ENCODE assay signal across 13 mouse cellular contexts in the genomic region with DNA sequence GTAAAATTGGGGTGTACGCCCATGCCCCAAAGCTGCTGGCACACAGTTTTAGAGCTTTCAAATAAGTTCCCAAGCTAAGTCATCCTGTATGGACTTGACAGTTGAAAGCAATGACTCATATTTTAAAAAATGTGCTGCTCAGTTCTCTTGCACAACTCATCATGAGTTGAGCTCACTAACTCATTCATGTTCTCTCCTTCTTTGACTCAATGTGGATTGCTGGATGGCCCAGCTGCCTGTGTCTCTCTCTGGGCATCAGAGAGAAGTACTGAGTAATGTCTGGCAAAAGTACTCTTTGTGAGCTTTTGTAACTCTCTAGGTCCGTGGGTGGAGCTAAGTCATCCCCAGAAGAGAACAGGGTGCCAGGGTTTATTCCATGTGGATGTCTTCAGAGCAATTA.
A peak's percentile ranks its signal among the peaks of the same experiment; 100 is the strongest.
DNase-seq lines count a peak whose midpoint lies in the region; ATAC-seq and TF ChIP-seq lines count a peak whose summit lies in the region.
"Had no signal": no experiment of that assay in that cellular context is flagged by ENCODE, and none has a peak within 500 bp of the region (broad histone marks: within the 10 kb centered on the region; RNA-seq: fewer than 3 reads in every experiment).

No protein-coding gene starts in this region.

- intact Hi-C loops in heart, adult 2 months (cut with DNase I): no loop called here

- 76% methylated on average over 2 of the region's 2 CpGs for WGBS in heart, adult 2 months
- WGBS in heart, embryonic 11.5 days (ENCODE audit: insufficient replicate concordance): 78% methylated on average over 2 of the region's 2 CpGs
- 58% methylated on average over 2 of the region's 2 CpGs for WGBS in liver, embryonic 12.5 days (ENCODE audit: insufficient replicate concordance)

- H3K4me1 ChIP-seq in heart, adult 2 months (ENCODE audit: control insufficient read depth, insufficient read depth, low read length): peaks cover 3% of the 10 kb centered on the region
- H3K4me1 ChIP-seq in heart, embryonic 11.5 days (ENCODE audit: control insufficient read depth, insufficient read depth, low read length): no peaks in the 10 kb centered on the region
- H3K4me1 ChIP-seq in liver, embryonic 12.5 days: no peaks in the 10 kb centered on the region
- H3K4me1 ChIP-seq: hindbrain, embryonic 10.5 days had no signal

- H3K9ac ChIP-seq in heart, adult 2 months (ENCODE audit: low read depth, low read length): no peak overlapping the region
- H3K9ac ChIP-seq in heart, embryonic 11.5 days (ENCODE audit: low read depth, low read length): no peak overlapping the region
- H3K9ac ChIP-seq in liver, embryonic 12.5 days: no peak overlapping the region
- H3K9ac ChIP-seq: liver, embryonic 14.5 days had no signal

- no peak for TF ChIP-seq POLR2A in heart, adult 2 months (IDR thresholded peaks at IDR 0.05; ENCODE audit: insufficient read depth, low read depth, low read length)

- no peaks in the 10 kb centered on the region for H3K27me3 ChIP-seq in heart, adult 2 months (ENCODE audit: control insufficient read depth, insufficient read depth, low read length)
- H3K27me3 ChIP-seq in heart, embryonic 11.5 days (ENCODE audit: control insufficient read depth, insufficient read depth, low read length): no peaks in the 10 kb centered on the region
- H3K27me3 ChIP-seq in Patski: no peaks in the 10 kb centered on the region
- H3K27me3 ChIP-seq in liver, embryonic 12.5 days (replicated peaks): no peaks in the 10 kb centered on the region
- H3K27me3 ChIP-seq: CH12.LX had no signal

- H3K4me2 ChIP-seq in heart, embryonic 11.5 days: no peak overlapping the region
- no peak overlapping the region for H3K4me2 ChIP-seq in liver, embryonic 12.5 days

- no peaks in the 10 kb centered on the region for H3K79me2 ChIP-seq in heart, adult 2 months (replicated peaks; ENCODE audit: control insufficient read depth, insufficient read depth, low read length)

- peak; percentile 49 to 56 for DNase-seq in heart, adult 2 months
- no peak for DNase-seq in Patski (ENCODE audit: low read depth, low spot score)
- peak; percentile 10 to 31 for DNase-seq in gastrocnemius, adult 8-10 months (ENCODE audit: low spot score in 2 of 2)
- DNase-seq in lung, postnatal 36 days: peak; percentile 48
- no peak for DNase-seq in right cerebral cortex, adult 18-20 months
- DNase-seq in cerebellum, adult 8-10 months: no peak
- DNase-seq: midbrain, embryonic 14.5 days had no signal

- TF ChIP-seq EP300 in heart, adult 2 months (IDR thresholded peaks at IDR 0.05; ENCODE audit: insufficient read depth, low read depth, low read length): no peak

- CTCF ChIA-PET in Patski (lab: Charles Lee): interaction anchor here (1.0 kb wide), 1 partner anchor 51 kb away, joined by 3 read pairs; no protein-coding TSS in a partner anchor

- H3K4me3 ChIP-seq in heart, adult 2 months: no peak overlapping the region
- H3K4me3 ChIP-seq in heart, embryonic 11.5 days (ENCODE audit: low read depth, low read length): no peak overlapping the region
- H3K4me3 ChIP-seq in liver, embryonic 12.5 days: no peak overlapping the region
- H3K4me3 ChIP-seq: hindbrain, embryonic 10.5 days had no signal

- no peak for ATAC-seq in heart, embryonic 11.5 days (replicated peaks; ENCODE audit: insufficient number of reproducible peaks, low FRiP score, low TSS enrichment)
- peak; percentile 51 for ATAC-seq in Patski
- no peak for ATAC-seq in liver, embryonic 12.5 days
- ATAC-seq: intestine, embryonic 16.5 days had no signal

- peak overlapping the region; percentile 53 for H3K27ac ChIP-seq in heart, adult 2 months
- H3K27ac ChIP-seq in heart, embryonic 11.5 days (ENCODE audit: low read depth, low read length): no peak overlapping the region
- H3K27ac ChIP-seq in liver, embryonic 12.5 days: no peak overlapping the region
- H3K27ac ChIP-seq: hindbrain, embryonic 10.5 days; liver, embryonic 14.5 days had no signal

- H3K9me3 ChIP-seq in heart, embryonic 11.5 days (replicated peaks; ENCODE audit: control insufficient read depth, low read length): no peaks in the 10 kb centered on the region
- H3K9me3 ChIP-seq in liver, embryonic 12.5 days (replicated peaks): no peaks in the 10 kb centered on the region; the same call in 1 of the 2 replicates

- H3K36me3 ChIP-seq in heart, adult 2 months (ENCODE audit: control insufficient read depth, insufficient read depth, low read length): no peaks in the 10 kb centered on the region
- no peaks in the 10 kb centered on the region for H3K36me3 ChIP-seq in heart, embryonic 11.5 days (ENCODE audit: control insufficient read depth, insufficient read depth, low read length)
- no peaks in the 10 kb centered on the region for H3K36me3 ChIP-seq in liver, embryonic 12.5 days
- H3K36me3 ChIP-seq: hindbrain, embryonic 10.5 days had no signal

- in situ Hi-C loops in Patski (cut with MboI; ENCODE audit: low pct_unique_long_range_greater_than_20kb): no loop called here

- TF ChIP-seq CTCF in heart, adult 2 months (IDR thresholded peaks at IDR 0.05): no peak
- TF ChIP-seq CTCF in Patski (IDR thresholded peaks at IDR 0.05): no peak

- POLR2A ChIA-PET in Patski (lab: Charles Lee): no interaction called here

Comparison
In these comparisons a context has a peak if more than half of its experiments do, and no peak if none do; other contexts are left out.
1. DNase-seq: peak in heart, adult 2 months (2 of 2), gastrocnemius, adult 8-10 months (2 of 2) and lung, postnatal 36 days (single experiment); none in Patski (single experiment), right cerebral cortex, adult 18-20 months (single experiment) and cerebellum, adult 8-10 months (single experiment).